Mouse (Mus musculus) frontal cortex, postnatal 36 days (tissue): ENCODE results near the gene Spns2.
A peak's percentile ranks its signal among the peaks of the same experiment; 100 is the strongest.

Experiments used
- DNase-seq, 2 experiments: peaks; one replicate each; pipeline ENCODE4 v3.0.0; 2022; ENCODE audit warnings: low spot score in 2 of 2

Spns2 gene

DNA sequence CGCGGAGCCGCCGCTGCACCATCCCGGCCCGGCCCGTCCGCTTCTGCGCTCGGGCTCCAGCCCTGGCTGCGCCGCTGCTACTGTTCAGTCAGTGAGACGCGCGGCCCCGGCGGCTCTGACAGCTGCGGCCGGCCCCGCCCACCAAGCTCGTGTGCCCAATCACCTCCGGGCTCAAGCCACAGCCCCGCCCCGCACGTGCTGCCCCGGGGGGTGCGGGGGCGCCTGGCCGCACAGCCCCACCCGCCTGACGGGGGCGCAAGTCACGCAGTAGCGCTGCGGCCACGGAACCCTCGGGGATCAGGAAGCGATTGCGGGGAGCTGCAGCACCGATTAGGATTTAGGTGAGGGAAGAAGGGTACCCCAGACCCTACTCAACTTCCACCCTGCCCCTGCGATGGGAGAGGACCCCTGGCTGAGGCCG is at the start of gene Spns2:
TSS of gene Spns2 (minus strand) at position 24 of the 421 bp plus-strand sequence.
- peak; percentile 91 to 94 for DNase-seq

- DNase-seq, result no peak
Observed at GRCm38 (mm10) chr11:72538811-72539210, 49.1 kb upstream of the Spns2 start.

DNA sequence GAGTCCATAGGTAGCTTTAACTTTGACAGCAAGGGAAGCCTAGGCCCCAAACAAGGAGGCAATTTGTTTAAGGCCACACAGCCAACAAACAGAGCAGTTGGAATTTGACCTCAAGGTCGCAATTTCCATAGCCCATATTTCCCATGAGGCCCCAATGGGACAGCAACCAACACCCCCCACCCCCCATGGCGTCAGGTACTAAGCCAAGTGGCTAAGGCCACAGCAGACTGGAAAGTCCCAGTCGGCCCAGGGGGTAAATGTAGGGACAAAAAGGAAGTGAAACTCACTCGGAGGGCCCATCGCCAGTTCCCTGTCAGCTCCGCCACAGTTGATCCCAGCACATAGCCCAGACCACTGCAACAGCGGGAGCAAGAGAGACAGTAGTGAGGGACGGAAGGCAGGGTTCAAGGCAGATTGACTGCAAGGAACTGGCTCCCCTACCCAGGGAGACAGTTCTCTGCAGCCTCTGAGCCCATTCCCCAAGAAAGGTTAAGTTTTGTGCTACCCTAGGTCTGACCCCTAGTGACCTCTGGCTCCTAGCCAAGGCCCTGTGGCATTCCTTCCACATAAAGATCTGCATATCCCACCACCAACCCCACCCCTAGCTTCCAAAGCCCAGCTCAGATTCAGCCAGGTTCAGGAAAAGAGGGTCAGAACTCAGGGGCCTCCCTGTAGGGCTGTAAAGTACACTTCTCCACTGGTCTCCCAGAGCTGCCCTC is 48.5 kb upstream of the Spns2 start:
- DNase-seq, result no peak

DNA sequence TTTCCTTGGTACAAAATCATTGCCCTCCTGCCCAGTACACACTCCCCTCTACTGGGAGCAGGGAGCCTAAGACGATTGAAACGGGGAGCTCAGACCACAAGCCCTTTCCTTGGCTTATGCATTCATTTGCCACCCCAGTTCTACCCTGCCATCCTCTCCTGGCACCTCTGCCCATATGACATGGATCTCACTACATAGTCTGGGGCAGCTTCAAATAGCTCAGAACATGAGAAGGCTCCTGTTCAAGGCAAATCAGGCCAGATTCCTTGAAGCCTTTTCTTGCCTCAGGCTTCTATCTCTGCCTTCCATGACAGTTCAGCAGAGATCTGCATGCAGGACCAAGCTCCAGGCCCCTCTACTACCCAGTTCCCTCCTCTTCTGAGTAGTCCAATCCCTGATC is 47.8 kb upstream of the Spns2 start:
- DNase-seq, result no peak

GRCm38 (mm10) chr11:72535519-72535918 is 45.8 kb upstream of the Spns2 start:
- DNase-seq, result no peak

GRCm38 (mm10) chr11:72532890-72533289 is 43.2 kb upstream of the Spns2 start:
- no peak for DNase-seq

DNA sequence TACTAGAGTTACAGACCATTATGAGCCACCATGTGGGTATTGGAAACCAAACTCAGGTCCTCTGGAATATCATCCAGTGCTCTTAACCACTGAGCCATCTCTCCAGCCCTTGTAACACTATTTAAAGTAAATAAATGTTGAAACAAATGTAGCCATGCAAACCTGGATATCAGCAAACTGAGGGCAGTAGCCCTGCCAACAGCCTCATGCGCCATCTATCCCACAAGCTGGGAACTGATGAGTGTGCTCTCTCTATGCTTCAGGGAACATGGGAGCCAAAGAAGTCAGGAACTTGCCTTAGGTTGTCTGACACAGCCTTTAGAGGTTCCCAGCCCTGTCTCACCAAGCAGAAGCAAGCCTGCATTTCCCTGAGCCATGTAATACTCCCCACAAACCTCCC is 41.9 kb upstream of the Spns2 start:
- DNase-seq, result no peak

- no peak for DNase-seq
Observed at GRCm38 (mm10) chr11:72531144-72531543, 41.4 kb upstream of the Spns2 start.

DNA sequence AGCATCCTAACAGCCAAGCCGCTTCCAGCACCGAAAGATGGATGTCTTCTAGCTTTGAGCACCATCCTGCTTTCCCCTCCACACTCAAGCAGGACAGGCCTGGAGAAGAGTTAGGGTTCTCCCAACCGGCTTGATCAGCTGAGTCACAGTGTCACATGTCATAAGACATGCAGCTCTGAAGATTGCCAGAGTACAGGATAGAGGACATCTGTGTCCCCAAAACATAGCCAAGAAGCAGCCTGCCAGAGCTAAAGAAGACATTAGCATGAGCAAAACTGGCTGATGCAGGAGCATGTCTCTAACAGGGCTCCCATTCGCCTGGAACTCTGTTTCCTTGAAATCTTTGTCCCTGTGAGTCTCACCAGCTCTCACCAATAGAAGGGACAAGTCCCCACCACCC is 36.5 kb upstream of the Spns2 start:
- DNase-seq, result no peak

DNA sequence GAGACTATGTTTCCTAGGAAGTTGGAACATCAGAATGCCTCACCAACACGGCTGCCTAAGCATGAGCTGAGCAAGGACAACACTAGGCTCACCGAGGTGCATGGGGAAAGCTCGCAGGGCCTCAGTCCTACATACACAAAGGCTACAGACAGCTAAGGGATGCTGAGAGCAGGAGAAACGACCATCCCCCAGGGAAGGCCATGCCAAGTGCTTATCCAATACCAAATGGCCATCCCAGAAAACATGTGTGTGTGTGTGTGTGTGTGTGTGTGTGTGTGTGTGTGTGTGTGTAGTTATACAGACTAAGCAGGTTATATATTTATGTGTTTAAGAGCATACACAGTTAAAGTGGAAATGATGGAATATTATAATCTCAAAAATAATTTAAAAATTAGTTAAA is 34.0 kb upstream of the Spns2 start:
- no peak for DNase-seq

GRCm38 (mm10) chr11:72522616-72523041 is 32.9 kb upstream of the Spns2 start:
- peak; percentile 30 to 57 for DNase-seq

DNA sequence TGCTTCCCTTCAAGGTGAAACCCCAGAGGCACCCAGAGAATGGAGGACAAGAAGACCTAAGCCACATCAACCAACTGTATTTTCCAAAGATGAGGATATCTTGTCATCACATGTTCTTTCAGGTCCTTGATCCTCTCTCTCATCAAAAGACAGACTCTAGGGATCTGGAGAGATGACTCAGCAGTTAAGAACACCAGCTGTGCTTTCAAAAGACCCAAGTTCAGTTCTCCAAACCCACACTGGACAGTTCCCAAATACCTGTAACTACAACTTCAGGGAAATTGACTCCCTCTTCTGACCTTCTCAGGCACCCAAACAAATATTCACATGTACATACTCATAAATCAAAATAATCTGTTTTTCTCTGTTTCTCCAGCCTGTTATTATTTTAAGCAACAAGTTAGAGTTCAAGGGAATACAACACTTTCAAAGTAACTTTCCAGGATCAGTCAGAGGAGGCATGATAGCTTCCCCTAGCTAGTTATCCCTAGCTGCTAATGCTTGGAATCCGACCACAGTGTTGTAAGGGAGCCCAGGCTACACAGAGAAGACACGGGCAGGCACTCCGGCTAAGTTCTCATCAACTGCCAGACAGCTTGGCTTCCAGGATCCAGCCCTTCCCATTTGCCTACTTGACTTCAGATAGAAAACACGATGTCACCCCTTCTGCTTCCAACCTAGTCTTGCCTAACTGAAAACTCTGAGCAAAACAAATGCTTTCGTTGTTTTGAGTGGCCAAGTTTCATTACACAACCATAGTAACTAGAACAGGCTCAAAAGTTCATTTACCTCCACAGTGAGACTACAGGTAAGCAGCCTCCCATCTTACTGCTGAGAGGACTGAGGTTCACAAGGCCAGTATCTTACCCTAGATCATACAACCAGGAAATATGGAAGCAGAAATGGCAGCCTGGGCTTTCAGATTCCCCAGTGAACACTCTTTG is 32.2 kb upstream of the Spns2 start:
- no peak for DNase-seq

GRCm38 (mm10) chr11:72519895-72520294 is 30.2 kb upstream of the Spns2 start:
- no peak for DNase-seq

- no peak for DNase-seq
Observed at GRCm38 (mm10) chr11:72519189-72519588, 29.5 kb upstream of the Spns2 start.

DNA sequence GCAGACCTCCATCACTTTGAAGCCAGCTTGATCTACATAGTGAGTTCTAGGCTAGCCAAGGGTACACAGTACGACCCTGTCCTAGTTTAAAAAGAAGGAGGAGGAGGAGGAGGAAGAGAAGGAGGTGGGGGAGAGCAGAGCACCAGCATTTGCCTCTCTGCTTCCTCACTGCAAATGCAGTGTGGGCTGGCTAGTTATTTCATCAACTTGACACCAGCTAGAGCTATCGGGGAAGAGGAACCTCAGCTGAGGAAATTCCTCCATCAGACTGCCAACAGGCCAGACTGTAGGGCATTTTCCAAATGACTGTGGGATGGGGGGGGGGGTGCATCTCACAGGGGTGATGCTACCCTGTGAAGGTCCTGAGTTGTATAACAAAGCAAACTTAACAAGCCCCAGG is 28.7 kb upstream of the Spns2 start:
- DNase-seq, result no peak

- no peak for DNase-seq
Observed at GRCm38 (mm10) chr11:72514967-72515366, 25.3 kb upstream of the Spns2 start.

GRCm38 (mm10) chr11:72508651-72509050 is 18.9 kb upstream of the Spns2 start:
- no peak for DNase-seq

DNA sequence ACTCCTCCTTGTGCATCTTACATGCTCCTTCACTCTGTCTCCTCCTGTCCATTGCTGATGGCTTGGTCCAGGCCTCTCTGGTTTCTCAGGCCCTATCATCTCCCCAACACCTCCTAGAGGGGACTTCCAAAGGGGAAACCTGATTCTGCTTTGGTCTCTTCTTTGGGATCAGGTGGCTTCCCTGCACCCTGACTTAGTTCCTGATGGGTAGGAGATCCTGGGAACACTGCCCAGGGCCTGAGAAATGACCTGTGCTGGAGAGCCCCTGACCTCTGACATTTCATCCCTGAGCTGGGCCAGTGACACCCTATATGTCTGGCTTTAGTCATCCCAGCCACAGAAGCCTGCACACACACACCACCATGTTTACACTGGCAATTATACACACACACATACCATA is 17.9 kb upstream of the Spns2 start:
- DNase-seq, result no peak

DNA sequence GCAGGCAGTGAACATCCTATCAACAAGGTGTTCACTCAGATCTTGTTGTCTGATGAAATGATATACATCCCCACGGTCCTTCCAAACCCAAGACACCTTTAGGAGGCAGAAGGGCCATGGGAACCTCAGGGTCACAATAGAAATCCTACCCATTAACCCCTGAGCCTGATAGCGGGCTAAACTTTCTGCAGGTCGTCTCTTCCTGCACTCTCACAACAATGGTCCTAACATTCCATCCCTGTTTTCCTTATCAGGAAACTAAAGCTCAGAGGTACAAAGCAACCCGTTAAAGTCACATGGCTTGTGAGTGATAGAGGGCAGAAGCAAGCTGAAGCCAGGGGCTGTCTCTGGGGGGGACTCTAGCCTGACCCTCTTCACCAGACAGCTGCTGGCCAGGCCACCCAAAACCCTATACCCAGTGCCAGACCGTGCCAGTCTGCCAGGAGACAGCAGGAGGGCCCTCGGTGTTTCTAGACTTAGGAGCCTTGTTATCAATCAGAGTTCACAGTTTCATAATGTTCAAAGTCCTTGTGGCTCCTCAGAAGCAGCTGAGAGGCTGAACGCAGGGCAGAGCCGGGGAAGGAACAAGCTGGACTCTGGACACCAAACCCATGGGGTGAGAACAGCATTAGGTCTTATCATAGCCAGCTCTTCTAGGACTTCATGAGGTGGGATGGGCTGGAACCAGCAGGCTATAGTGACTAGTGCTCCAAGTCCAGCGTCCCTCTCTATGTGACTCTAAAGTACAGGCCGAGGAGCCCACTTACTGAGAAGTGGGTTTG is 14.5 kb upstream of the Spns2 start:
- DNase-seq, result no peak

GRCm38 (mm10) chr11:72503501-72503921 is 13.8 kb upstream of the Spns2 start:
- DNase-seq, result no peak

DNA sequence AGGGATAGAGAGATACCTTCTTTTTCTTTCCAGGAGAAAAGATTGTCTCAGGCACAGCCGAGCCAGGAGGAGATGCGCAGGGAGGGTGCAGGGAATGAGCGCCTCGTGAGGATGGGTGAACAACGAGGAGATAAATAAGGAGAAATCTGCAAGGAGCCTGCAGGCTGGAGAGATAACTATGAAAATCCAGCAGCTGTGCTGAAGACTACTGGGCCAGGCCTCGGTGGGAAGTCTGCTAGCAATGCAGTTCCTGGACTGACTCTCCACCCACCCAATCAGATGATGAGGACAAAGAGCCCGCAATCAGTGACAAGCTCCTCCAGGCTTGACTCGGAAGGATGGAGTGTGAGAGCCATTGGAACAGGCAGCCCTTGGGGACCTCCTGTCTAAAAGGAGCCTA is 12.5 kb upstream of the Spns2 start:
- DNase-seq, result peak; percentile 49

- DNase-seq, result no peak
Observed at GRCm38 (mm10) chr11:72501426-72502002, 11.8 kb upstream of the Spns2 start.
